Mouse (Mus musculus): ENCODE measurements around the gene Tmem273.

- TF ChIP-seq CTCF (IDR thresholded peaks at IDR 0.05) (no peak), EP300 (IDR thresholded peaks at IDR 0.05) (no peak)
Measured at GRCm38 (mm10) chr14:32861656-32862055, 75.9 kb downstream of the Tmem273 start.
